Mouse (Mus musculus) retina, postnatal 1 day (tissue): Measurements from ENCODE around the gene Setd7.
A peak's percentile ranks its signal among the peaks of the same experiment; 100 is the strongest.

Source experiments
- DNase-seq: peaks from one replicate; pipeline ENCODE4 v3.0.0-alpha.2; 2012

Setd7 gene

GRCm38 (mm10) chr3:51517878-51518762, 42.6 kb downstream of the Setd7 start:
- no peak for DNase-seq

GRCm38 (mm10) chr3:51517467-51517866, 43.2 kb downstream of the Setd7 start:
- DNase-seq, result no peak

- DNase-seq, result no peak
Measured at GRCm38 (mm10) chr3:51511983-51512382, 48.7 kb downstream of the Setd7 start.

- peak; percentile 84 for DNase-seq
Measured at GRCm38 (mm10) chr3:51510903-51511302, 49.8 kb downstream of the Setd7 start.

- peak; percentile 81 for DNase-seq
Measured at GRCm38 (mm10) chr3:51505465-51505864, 55.2 kb downstream of the Setd7 start.

GRCm38 (mm10) chr3:51504385-51504952, 56.2 kb downstream of the Setd7 start:
- DNase-seq, result peak; percentile 50

- DNase-seq, result no peak
Measured at GRCm38 (mm10) chr3:51499876-51500275, 60.8 kb downstream of the Setd7 start.

- no peak for DNase-seq
Measured at GRCm38 (mm10) chr3:51498659-51499058, 62.0 kb downstream of the Setd7 start.

- no peak for DNase-seq
Measured at GRCm38 (mm10) chr3:51497978-51498377, 62.7 kb downstream of the Setd7 start.

GRCm38 (mm10) chr3:51495646-51496045, 65.0 kb downstream of the Setd7 start:
- DNase-seq, result no peak

GRCm38 (mm10) chr3:51494466-51494865, 66.2 kb downstream of the Setd7 start:
- no peak for DNase-seq

GRCm38 (mm10) chr3:51493272-51493838, 67.3 kb downstream of the Setd7 start:
- DNase-seq, result no peak

- no peak for DNase-seq
Measured at GRCm38 (mm10) chr3:51490088-51490753, 70.5 kb downstream of the Setd7 start.

GRCm38 (mm10) chr3:51486491-51487195, 74.0 kb downstream of the Setd7 start:
- DNase-seq, result peak; percentile 66

GRCm38 (mm10) chr3:51485347-51485746, 75.3 kb downstream of the Setd7 start:
- DNase-seq, result no peak

GRCm38 (mm10) chr3:51484370-51484769, 76.3 kb downstream of the Setd7 start:
- DNase-seq, result no peak

GRCm38 (mm10) chr3:51483741-51484359, 76.8 kb downstream of the Setd7 start, which contains the start of gene Rab33b:
Gene Rab33b (plus strand): TSS chr3:51483920.
- peak; percentile 98 for DNase-seq

GRCm38 (mm10) chr3:51482781-51483180, 77.9 kb downstream of the Setd7 start:
- no peak for DNase-seq

GRCm38 (mm10) chr3:51481881-51482280, 78.8 kb downstream of the Setd7 start:
- no peak for DNase-seq

GRCm38 (mm10) chr3:51481059-51481458, 79.6 kb downstream of the Setd7 start:
- peak; percentile 73 for DNase-seq

GRCm38 (mm10) chr3:51479893-51480292, 80.8 kb downstream of the Setd7 start:
- no peak for DNase-seq

- no peak for DNase-seq
Measured at GRCm38 (mm10) chr3:51475706-51476105, 85.0 kb downstream of the Setd7 start.
